Mouse (Mus musculus): Measurements from ENCODE around the gene Cpt2. TPM values are rescaled to one million over a fixed set of nuclear protein-coding genes. Genes with fewer than 3 reads are reported as not detected.

The Cpt2 gene
- total RNA-seq, 2 experiments from 2014 or later, result 44.4 to 48.6 TPM

- no peak for ATAC-seq (replicated peaks; ENCODE audit: low FRiP score, low TSS enrichment, poor library complexity, severe bottlenecking)
These were observed 389 bp upstream of the Cpt2 start for GRCm38 (mm10) chr4:107923803-107924194.

- ATAC-seq (replicated peaks; ENCODE audit: low FRiP score, low TSS enrichment, poor library complexity, severe bottlenecking), result 0 out of 2 replicates have a peak, but pooled peaks have one; percentile 6
These were observed 1.5 kb downstream of the Cpt2 start for GRCm38 (mm10) chr4:107921952-107922351.

- peak; percentile 28; the same call in 1 of the 2 replicates for ATAC-seq (replicated peaks; ENCODE audit: low FRiP score, low TSS enrichment, poor library complexity, severe bottlenecking)
These were observed 2.2 kb downstream of the Cpt2 start for GRCm38 (mm10) chr4:107921152-107921695.

DNA sequence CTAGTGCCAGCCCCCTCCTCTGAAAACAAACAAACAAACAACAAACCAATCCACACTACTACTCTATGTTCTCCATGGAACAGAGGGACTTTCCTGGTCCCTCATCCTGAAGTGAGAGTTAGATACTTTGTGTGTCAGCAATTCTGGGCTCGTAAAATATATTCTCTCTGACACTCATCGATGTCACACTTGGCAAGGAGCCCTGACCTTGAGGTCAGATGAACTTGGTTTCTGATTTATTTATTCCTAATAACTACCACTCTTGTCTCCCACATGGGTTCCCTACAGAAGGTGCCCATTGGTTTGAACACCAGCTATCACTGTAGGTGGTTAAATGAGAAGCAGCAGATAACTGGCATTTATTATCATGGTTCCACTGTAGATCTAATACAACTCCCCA lies 3.1 kb downstream of the Cpt2 start:
- no peak for ATAC-seq (replicated peaks; ENCODE audit: low FRiP score, low TSS enrichment, poor library complexity, severe bottlenecking)

DNA sequence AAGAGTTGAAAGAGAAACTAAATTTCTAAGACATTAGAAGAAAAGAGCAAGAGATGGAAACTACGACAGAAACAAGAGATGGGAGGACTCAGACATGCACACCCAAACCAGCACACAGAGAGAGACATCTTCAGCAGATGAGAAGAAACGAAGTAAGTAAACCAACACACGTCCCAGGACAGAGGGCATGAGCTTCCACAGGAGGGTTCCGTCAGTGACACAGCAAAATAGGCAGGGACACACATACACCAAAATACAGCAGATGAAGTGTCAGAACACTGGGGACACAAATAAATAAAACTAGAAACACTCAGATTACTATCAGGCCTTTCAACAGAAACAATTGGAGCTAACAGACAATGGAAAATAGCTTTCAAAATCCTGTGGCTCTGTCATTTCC lies 13.4 kb downstream of the Cpt2 start:
- ATAC-seq (replicated peaks; ENCODE audit: low FRiP score, low TSS enrichment, poor library complexity, severe bottlenecking), result no peak

DNA sequence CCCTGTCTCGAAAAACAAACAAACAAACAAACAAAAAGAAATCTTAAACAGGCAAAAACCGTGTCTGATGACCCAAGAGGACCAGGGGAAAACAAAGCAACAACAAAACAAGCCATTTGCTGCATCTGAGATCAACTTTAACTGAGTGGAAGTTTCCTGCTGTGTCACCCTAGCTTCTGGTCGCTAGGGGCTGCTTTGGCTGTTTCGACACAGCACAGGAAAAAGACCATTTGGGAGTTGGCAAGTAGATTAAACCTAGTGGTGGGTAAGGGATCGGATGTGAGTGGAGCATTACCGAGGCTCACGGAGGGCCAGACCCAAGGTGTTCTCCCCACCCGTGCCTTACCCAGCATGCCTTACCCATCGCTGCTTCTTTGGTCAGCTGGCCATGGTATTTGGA lies 16.8 kb downstream of the Cpt2 start:
- no peak for ATAC-seq (replicated peaks; ENCODE audit: low FRiP score, low TSS enrichment, poor library complexity, severe bottlenecking)

DNA sequence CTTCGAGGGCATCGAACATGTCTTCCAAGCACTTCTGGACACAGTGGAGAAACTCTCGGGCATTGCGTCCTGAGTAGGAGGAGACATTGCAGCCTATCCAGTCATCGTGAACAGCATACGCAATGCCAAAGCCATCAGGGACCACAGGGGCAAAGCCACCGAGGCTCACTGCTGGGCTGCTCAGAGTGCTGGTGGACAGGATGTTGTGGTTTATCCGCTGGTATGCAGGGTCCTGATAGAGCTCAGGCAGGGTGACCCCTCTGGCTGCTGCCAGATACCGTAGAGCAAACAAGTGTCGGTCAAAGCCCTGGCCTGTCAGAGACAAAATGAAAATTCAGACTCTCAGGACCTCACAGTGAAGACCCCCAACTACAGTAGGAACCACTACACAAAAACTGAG lies 19.2 kb downstream of the Cpt2 start:
- no peak for ATAC-seq (replicated peaks; ENCODE audit: low FRiP score, low TSS enrichment, poor library complexity, severe bottlenecking)

DNA sequence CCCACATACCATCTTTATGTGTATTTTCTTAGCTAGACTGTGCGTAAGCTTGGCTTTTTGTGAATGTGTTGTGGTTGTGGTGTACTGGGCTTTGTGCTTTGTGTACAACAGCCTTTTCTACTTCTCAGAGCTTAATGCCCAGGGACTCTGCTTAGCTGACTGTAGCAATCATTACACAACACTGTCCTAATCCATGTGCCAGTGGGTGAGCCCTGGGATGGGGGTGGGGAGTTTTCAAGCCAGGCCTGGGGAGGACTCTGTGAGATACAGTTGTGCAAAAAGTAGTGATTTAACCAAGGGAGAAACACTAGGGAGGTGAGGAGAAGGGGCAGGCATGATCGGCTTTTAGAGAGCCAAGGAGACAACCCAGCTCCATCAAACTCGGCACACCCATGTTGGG lies 23.2 kb downstream of the Cpt2 start:
- ATAC-seq (replicated peaks; ENCODE audit: low FRiP score, low TSS enrichment, poor library complexity, severe bottlenecking), result no peak

- ATAC-seq (replicated peaks; ENCODE audit: low FRiP score, low TSS enrichment, poor library complexity, severe bottlenecking), result no peak
These were observed 24.0 kb downstream of the Cpt2 start for GRCm38 (mm10) chr4:107899211-107899927.

DNA sequence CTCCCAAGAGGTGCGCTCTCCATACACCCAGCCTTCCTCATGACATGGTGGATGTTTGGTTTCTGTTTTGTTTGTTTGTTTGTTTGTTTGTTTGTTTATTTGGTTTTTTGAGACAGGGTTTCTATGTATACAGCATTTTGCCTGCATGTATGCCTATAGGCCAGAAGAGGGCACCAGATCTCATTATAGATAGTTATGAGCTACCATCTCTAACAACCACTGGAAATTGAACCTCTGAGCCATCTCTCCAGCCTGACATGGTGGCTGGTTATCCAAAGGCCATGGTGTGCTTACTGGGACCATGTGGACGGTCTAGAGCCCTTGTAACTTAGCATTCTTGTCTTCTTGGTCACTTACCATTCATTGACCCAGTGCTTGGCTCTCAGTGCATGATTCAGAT lies 30.7 kb downstream of the Cpt2 start:
- no peak for ATAC-seq (replicated peaks; ENCODE audit: low FRiP score, low TSS enrichment, poor library complexity, severe bottlenecking)

DNA sequence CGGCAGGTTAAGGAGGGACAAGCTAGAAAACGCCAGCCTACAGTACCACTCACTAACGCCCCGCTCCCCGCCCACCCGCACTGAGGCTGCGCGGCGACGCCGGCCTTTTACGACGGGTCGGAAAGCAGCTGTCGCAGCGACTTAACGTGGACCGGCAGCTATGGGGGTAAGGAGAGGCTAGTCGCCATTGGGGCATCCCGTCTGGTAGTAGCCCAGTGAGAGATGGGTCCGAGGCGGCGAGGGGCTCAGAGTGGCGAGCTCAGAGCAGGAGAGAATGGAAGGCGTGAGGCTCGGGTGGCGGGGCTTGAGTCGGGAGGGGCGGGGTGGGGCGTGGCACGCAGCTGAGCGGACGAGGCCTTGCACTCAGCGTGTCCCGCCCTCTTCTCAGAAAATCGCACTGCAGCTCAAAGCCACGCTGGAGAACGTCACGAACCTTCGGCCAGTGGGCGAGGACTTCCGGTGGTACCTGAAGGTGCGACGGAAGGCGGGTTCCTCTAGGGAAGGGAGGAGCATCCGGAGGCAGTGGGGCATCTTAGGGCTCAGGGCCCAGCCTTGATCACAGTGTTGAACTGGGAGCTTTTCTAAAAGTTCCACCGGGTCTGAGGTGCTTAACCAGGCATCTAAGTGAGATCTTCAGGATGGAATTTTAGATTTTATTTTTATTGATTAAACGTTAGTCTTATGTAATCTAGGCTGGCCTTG lies 33.5 kb downstream of the Cpt2 start, which contains the start of gene 0610037L13Rik:
TSS of gene 0610037L13Rik (plus strand) at position 83 of the 702 bp plus-strand sequence.
- peak; percentile 96 for ATAC-seq (replicated peaks; ENCODE audit: low FRiP score, low TSS enrichment, poor library complexity, severe bottlenecking)

DNA sequence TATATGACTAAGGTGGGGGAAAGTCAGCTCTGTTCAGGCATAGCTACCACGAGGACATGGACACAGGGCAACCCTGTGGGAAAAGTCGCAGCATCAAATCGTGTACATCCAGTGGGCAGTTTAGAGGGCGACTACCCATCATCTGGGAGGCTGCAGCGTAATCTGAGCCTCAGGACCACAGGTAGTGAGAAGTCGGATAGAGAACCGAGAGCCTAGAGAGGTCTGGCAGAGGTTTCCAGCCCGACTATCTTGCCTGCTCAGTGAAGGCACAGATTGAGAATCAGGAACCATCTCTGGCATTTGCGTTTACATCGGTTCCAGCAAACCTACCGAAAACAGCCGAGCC lies 34.1 kb downstream of the Cpt2 start:
- ATAC-seq (replicated peaks; ENCODE audit: low FRiP score, low TSS enrichment, poor library complexity, severe bottlenecking), result peak; percentile 24; the same call in 1 of the 2 replicates

DNA sequence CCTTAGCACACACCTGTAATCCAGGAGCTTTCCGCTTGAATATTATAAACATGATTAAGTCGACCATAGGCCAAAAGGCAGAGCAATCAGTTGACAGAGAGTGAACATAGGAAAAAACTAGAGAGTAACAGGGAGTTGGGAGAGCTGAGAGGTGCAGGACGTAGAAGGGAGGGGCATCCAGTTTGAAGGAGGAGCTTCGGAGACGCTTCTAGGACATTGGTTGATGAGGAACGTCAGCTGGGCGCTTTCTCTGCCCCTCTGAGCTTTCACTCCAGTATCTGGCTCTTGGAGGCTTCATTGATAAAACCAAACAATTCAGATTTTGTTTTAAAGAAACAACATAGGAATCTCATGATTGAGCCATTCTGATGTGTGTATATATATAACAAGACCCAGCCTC lies 37.0 kb downstream of the Cpt2 start:
- ATAC-seq (replicated peaks; ENCODE audit: low FRiP score, low TSS enrichment, poor library complexity, severe bottlenecking), result no peak

GRCm38 (mm10) chr4:107881631-107882030 lies 41.8 kb downstream of the Cpt2 start:
- no peak for ATAC-seq (replicated peaks; ENCODE audit: low FRiP score, low TSS enrichment, poor library complexity, severe bottlenecking)

DNA sequence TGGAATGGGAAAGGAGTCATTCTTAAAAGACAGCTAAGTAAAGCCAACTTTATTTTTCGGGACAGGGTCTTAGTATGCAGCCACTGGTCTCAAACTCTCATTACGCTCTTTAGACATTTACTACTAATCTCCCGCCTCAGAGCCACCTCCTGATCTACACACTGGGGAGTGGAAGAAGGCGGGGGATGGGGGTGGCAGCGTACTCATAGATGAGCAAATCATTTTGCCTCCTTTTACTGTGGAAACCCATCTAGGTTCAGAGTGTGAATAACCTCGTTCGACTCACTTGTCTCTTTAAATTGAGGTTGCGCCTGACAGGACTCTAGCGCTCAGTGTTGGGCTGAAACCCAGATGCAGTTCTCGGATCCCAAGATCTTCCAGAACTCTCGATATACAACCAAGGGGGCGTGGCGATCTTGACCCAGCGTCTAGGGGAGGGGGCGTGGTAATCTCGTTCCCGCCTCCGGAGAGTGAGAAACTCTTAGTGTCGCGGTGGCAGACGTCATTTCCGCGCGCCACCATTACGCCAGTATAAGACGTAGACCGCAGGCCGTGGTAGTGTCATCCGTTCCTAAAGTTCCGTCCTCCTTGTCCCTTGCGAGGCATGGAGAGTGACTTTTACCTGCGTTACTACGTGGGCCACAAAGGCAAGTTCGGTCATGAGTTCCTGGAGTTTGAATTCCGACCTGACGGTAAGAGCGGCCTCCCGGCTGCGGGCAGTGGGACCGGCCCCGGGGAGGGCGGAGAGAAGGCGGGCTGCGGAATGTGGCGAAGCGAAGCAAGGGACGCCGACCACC lies 44.0 kb downstream of the Cpt2 start, which contains the start of gene Magoh:
TSS of gene Magoh (plus strand) at position 502 of the 797 bp plus-strand sequence.
- peak; percentile 94 for ATAC-seq (replicated peaks; ENCODE audit: low FRiP score, low TSS enrichment, poor library complexity, severe bottlenecking)

DNA sequence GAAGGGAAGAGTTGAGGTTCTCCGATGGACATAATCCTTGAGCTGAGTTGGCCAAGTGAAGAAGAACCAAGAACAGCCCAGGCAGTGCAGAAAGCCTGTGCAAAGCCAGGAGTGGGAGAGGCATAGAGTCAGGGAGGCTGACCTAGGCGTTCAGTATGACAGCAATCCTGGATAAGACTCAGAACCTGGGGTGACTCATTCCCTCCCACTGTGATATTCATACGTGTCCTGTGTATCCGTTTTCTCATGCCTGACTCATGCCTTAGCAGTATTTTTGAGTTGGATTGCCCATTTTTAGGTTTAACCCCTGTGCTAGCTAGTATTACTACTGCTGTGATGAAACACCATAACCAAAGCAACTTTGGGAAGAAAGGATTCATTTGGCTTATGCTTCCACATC lies 58.5 kb downstream of the Cpt2 start:
- ATAC-seq (replicated peaks; ENCODE audit: low FRiP score, low TSS enrichment, poor library complexity, severe bottlenecking), result no peak

DNA sequence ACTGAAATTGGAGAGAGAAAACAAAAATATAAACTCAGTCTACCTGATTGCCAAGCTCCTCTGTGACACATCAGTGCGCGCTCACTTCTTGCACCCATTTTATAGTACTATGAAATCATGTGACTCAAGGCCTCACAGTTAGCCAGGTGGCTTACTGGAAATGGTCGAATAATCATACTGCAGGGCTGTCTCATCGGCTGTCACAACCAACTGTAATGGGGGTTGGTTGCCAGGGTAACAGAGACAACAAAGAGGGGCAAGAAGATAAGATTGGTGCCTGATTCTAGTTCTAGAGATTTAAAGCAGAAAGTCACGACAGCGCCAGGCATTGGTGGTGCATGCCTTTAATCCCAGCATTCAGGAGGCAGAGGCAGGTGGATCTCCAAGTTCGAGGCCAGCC lies 64.4 kb downstream of the Cpt2 start:
- ATAC-seq (replicated peaks; ENCODE audit: low FRiP score, low TSS enrichment, poor library complexity, severe bottlenecking), result no peak

- ATAC-seq (replicated peaks; ENCODE audit: low FRiP score, low TSS enrichment, poor library complexity, severe bottlenecking), result no peak
These were observed 66.3 kb downstream of the Cpt2 start for GRCm38 (mm10) chr4:107856958-107857686.

Measured in megakaryocyte-erythroid progenitor cell, adult 5-6 weeks (primary cell).